Mouse (Mus musculus) stomach, postnatal 0 days (tissue): ENCODE data around the gene Hic1.

Experiments
- CTCF ChIP-seq: IDR thresholded peaks from 2 replicates; pipeline ENCODE4 v1.5.1; 2016; ENCODE audit warnings: antibody characterized with exemption, low read depth, mild to moderate bottlenecking, moderate library complexity
- EP300 ChIP-seq: optimal IDR thresholded peaks from 2 replicates; pipeline ENCODE3; 2016; ENCODE audit warnings: antibody characterized with exemption

DNA sequence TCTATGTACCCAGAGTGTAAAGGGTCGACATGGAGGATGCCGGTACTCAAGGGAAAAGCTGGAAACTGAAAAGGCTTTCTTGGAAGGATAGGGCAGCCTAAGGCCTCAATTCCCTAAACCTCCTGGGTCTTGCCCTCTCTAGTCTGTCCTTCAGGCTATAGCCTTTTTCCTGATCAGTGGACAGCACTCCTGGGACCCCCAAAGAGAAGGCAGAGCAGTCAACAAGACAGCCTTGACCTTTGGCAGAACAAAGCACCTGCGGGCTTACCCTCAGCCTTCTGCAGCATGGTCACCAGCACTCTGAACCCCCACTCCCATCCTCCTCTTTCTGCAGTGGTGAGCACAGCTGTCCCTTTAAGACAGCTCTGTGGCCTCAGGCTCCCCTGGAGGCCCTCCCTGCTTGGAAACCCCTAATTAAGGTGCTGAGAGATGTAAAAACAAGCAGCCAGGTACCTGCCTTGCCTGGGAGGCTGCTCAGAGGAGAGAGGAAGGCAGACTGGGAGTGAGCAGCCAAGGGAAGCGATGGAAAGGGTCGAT, 21.7 kb upstream of the Hic1 start, which contains the start of gene Dph1:
- TF ChIP-seq EP300 (no peak), CTCF (no peak)
